9 mouse cellular contexts compared by ENCODE assay signal in genomic region chrX:149762853-149763252, GRCm38 (mm10). TPM values are rescaled to one million over a fixed set of nuclear protein-coding genes. Genes with fewer than 3 reads are reported as not detected.
DNase-seq lines count a peak whose midpoint lies in the region; TF ChIP-seq lines count a peak whose summit lies in the region.
"Not testable (repeated sequence)": the region's sequence is repeated elsewhere in the genome, so short reads cannot be mapped to it uniquely, and the experiment has no call there.
"Had no signal": no experiment of that assay in that cellular context is flagged by ENCODE, and none has a peak within 500 bp of the region (broad histone marks: within the 10 kb centered on the region; RNA-seq: fewer than 3 reads in every experiment).

No protein-coding gene starts in this region.

- DNase-seq in MEL-GATA-1-ER (ENCODE audit: extremely low read depth, low read depth) = peak; percentile 6
- peak; percentile 5 for DNase-seq in brain, adult 2 months (ENCODE audit: low read depth, low spot score)
- not testable (repeated sequence) for DNase-seq in gastrocnemius, adult 2 months
- DNase-seq in kidney, adult 11 months = peak; percentile 10
- DNase-seq in layer of hippocampus, adult 2 months (ENCODE audit: low spot score in 2 of 2) = peak; percentile 7 to 23
- DNase-seq in lung, postnatal 14 days = peak; percentile 0
- peak; percentile 11 for DNase-seq in right cerebral cortex, postnatal 14 days

- H3K4me3 ChIP-seq in gastrocnemius, adult 2 months; layer of hippocampus, adult 2 months: not testable (repeated sequence)

- intact Hi-C loops in gastrocnemius, adult 2 months (cut with DNase I) = not testable (repeated sequence)

- not testable (repeated sequence) for H3K27ac ChIP-seq in gastrocnemius, adult 2 months; layer of hippocampus, adult 2 months

- TF ChIP-seq CTCF in gastrocnemius, adult 2 months (IDR thresholded peaks at IDR 0.05) = peak; percentile 54
- TF ChIP-seq CTCF in layer of hippocampus, adult 2 months (conservative IDR thresholded peaks at IDR 0.05) = peak; percentile 68

RNA-seq across cellular contexts. Expression of gene Gm15097, which starts 21.4 kb away (rescaled TPM):
- total RNA-seq in gastrocnemius, adult 2 months (2021) = not detected
- total RNA-seq in layer of hippocampus, adult 2 months (2021) = not detected
- total RNA-seq: gastrocnemius, adult 18-20 months; layer of hippocampus, postnatal 36 days had no signal
